Mouse (Mus musculus): ENCODE measurements at regions not wholly inside any gene's neighbourhood (a gene's known extent, or its start where the extent isn't known, plus 50 kb on each side); places are given as distances from the start of the nearest gene placed in this dataset.

DNA sequence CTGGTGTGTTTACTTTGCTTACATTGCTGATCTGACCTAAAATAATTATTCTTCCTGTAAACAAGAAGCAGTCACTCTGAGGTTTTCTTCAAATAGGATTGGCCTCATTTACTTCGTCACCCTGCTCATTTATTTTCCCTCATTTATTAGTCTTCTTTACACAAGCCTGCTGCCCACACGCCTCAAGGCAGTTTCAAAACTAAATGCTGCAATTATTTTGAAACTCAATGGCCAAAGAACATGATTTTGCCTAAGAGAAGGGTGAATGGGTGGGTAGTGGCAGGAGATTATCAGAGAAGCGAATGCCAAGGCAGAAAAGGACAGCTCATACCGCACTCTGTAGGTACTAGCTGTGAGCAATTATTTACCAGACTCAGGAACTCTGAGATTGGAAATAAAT, 227.8 kb downstream of the Hlx start:
- H3K27me3 ChIP-seq (replicated peaks; ENCODE audit: control insufficient read depth, insufficient read depth, low read length) = no peaks in the 10 kb centered on the region
- no peak overlapping the region for H3K4me3 ChIP-seq (ENCODE audit: low read depth, low read length)
- no peak overlapping the region for H3K27ac ChIP-seq (ENCODE audit: low read depth, low read length)
- H3K4me2 ChIP-seq = no peak overlapping the region
- 79% methylated on average over 4 of the region's 4 CpGs for WGBS
- ATAC-seq (replicated peaks; ENCODE audit: low FRiP score) (no peak), DNase-seq (ENCODE audit: low spot score) (no peak)
- H3K9ac ChIP-seq (ENCODE audit: low read depth, low read length) = no peak overlapping the region
- H3K4me1 ChIP-seq (replicated peaks; ENCODE audit: control insufficient read depth, insufficient read depth, low read length) = no peaks in the 10 kb centered on the region
- no peaks in the 10 kb centered on the region for H3K9me3 ChIP-seq (ENCODE audit: control insufficient read depth, low read length)
- no peaks in the 10 kb centered on the region for H3K36me3 ChIP-seq (ENCODE audit: control insufficient read depth, insufficient read depth, low read length)

GRCm38 (mm10) chr1:184503827-184504355, 228.5 kb downstream of the Hlx start:
- no peaks in the 10 kb centered on the region for H3K27me3 ChIP-seq (replicated peaks; ENCODE audit: control insufficient read depth, insufficient read depth, low read length)
- DNase-seq (ENCODE audit: low spot score) (no peak), ATAC-seq (replicated peaks; ENCODE audit: low FRiP score) (no peak)
- H3K4me2 ChIP-seq = no peak overlapping the region
- no peak overlapping the region for H3K4me3 ChIP-seq (ENCODE audit: low read depth, low read length)
- no peaks in the 10 kb centered on the region for H3K36me3 ChIP-seq (ENCODE audit: control insufficient read depth, insufficient read depth, low read length)
- H3K9ac ChIP-seq (ENCODE audit: low read depth, low read length) = no peak overlapping the region
- no peaks in the 10 kb centered on the region for H3K4me1 ChIP-seq (replicated peaks; ENCODE audit: control insufficient read depth, insufficient read depth, low read length)
- no peaks in the 10 kb centered on the region for H3K9me3 ChIP-seq (ENCODE audit: control insufficient read depth, low read length)
- 82% methylated on average over 4 of the region's 4 CpGs for WGBS
- H3K27ac ChIP-seq (ENCODE audit: low read depth, low read length) = no peak overlapping the region

DNA sequence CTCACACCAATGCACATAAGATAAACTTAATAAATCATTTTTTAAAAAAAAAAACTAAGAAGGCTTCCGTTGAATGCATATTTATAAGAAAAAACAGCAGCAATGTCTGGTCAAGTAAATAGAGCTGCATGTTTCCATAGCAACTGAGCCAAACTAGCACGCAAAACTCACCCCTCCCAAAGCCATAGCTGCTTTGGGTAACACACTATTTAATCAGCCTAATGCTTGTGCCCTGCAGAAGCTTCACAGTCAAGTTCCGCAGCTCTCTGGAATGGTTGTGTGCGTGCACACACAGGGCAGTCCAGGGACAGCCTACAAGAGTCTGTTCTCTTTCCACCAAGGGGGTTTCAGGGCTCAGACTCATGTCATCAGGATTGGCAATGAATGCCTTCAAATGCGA, 231.7 kb downstream of the Hlx start:
- DNase-seq (ENCODE audit: low spot score) = no peak
- H3K36me3 ChIP-seq (ENCODE audit: control insufficient read depth, insufficient read depth, low read length) = no peaks in the 10 kb centered on the region
- WGBS = 77% methylated on average over 5 of the region's 5 CpGs

GRCm38 (mm10) chr1:184498909-184499525, 233.4 kb downstream of the Hlx start:
- H3K4me3 ChIP-seq (ENCODE audit: low read depth, low read length) = no peak overlapping the region
- H3K27ac ChIP-seq (ENCODE audit: low read depth, low read length) = no peak overlapping the region
- H3K4me2 ChIP-seq = no peak overlapping the region
- 69% methylated on average over 11 of the region's 11 CpGs for WGBS
- no peak for ATAC-seq (replicated peaks; ENCODE audit: low FRiP score)
- no peaks in the 10 kb centered on the region for H3K9me3 ChIP-seq (ENCODE audit: control insufficient read depth, low read length)
- H3K36me3 ChIP-seq (ENCODE audit: control insufficient read depth, insufficient read depth, low read length) = no peaks in the 10 kb centered on the region
- no peaks in the 10 kb centered on the region for H3K27me3 ChIP-seq (replicated peaks; ENCODE audit: control insufficient read depth, insufficient read depth, low read length)
- H3K4me1 ChIP-seq (replicated peaks; ENCODE audit: control insufficient read depth, insufficient read depth, low read length) = no peaks in the 10 kb centered on the region
- DNase-seq (ENCODE audit: low spot score) = no peak
- H3K9ac ChIP-seq (ENCODE audit: low read depth, low read length) = no peak overlapping the region

More for the DNA sequence above, 231.7 kb downstream of the Hlx start:
- Histone ChIP-seq H3K27me3 (replicated peaks; ENCODE audit: control insufficient read depth, insufficient read depth, low read length) (no peaks in the 10 kb centered on the region), H3K4me1 (replicated peaks; ENCODE audit: control insufficient read depth, insufficient read depth, low read length) (no peaks in the 10 kb centered on the region), H3K9me3 (ENCODE audit: control insufficient read depth, low read length) (no peaks in the 10 kb centered on the region), H3K27ac (ENCODE audit: low read depth, low read length) (no peak overlapping the region), H3K9ac (ENCODE audit: low read depth, low read length) (no peak overlapping the region), H3K4me3 (ENCODE audit: low read depth, low read length) (no peak overlapping the region), H3K4me2 (no peak overlapping the region)
- ATAC-seq (replicated peaks; ENCODE audit: low FRiP score) = no peak

GRCm38 (mm10) chr1:184497007-184497406, 235.4 kb downstream of the Hlx start:
- no peaks in the 10 kb centered on the region for H3K36me3 ChIP-seq (ENCODE audit: control insufficient read depth, insufficient read depth, low read length)
- H3K4me2 ChIP-seq = no peak overlapping the region
- H3K4me3 ChIP-seq (ENCODE audit: low read depth, low read length) = no peak overlapping the region
- ATAC-seq (replicated peaks; ENCODE audit: low FRiP score) (no peak), DNase-seq (ENCODE audit: low spot score) (no peak)
- no peaks in the 10 kb centered on the region for H3K4me1 ChIP-seq (replicated peaks; ENCODE audit: control insufficient read depth, insufficient read depth, low read length)
- H3K27ac ChIP-seq (ENCODE audit: low read depth, low read length) = no peak overlapping the region
- H3K27me3 ChIP-seq (replicated peaks; ENCODE audit: control insufficient read depth, insufficient read depth, low read length) = no peaks in the 10 kb centered on the region
- H3K9ac ChIP-seq (ENCODE audit: low read depth, low read length) = no peak overlapping the region
- no peaks in the 10 kb centered on the region for H3K9me3 ChIP-seq (ENCODE audit: control insufficient read depth, low read length)
- WGBS = 44% methylated on average over 1 of the region's 1 CpGs

- no peak overlapping the region for H3K4me2 ChIP-seq
- no peaks in the 10 kb centered on the region for H3K4me1 ChIP-seq (replicated peaks; ENCODE audit: control insufficient read depth, insufficient read depth, low read length)
- no peak for ATAC-seq (replicated peaks; ENCODE audit: low FRiP score)
- H3K4me3 ChIP-seq (ENCODE audit: low read depth, low read length) = no peak overlapping the region
- 74% methylated on average over 8 of the region's 8 CpGs for WGBS
- DNase-seq (ENCODE audit: low spot score) = no peak
- H3K9me3 ChIP-seq (ENCODE audit: control insufficient read depth, low read length) = no peaks in the 10 kb centered on the region
- H3K9ac ChIP-seq (ENCODE audit: low read depth, low read length) = no peak overlapping the region
- no peaks in the 10 kb centered on the region for H3K36me3 ChIP-seq (ENCODE audit: control insufficient read depth, insufficient read depth, low read length)
- H3K27ac ChIP-seq (ENCODE audit: low read depth, low read length) = no peak overlapping the region
- no peaks in the 10 kb centered on the region for H3K27me3 ChIP-seq (replicated peaks; ENCODE audit: control insufficient read depth, insufficient read depth, low read length)
Measured at GRCm38 (mm10) chr1:184493811-184494210, 238.6 kb downstream of the Hlx start.

- no peak overlapping the region for H3K4me3 ChIP-seq (ENCODE audit: low read depth, low read length)
- ATAC-seq (replicated peaks; ENCODE audit: low FRiP score) (no peak), DNase-seq (ENCODE audit: low spot score) (no peak)
- no peaks in the 10 kb centered on the region for H3K27me3 ChIP-seq (replicated peaks; ENCODE audit: control insufficient read depth, insufficient read depth, low read length)
- H3K27ac ChIP-seq (ENCODE audit: low read depth, low read length) = no peak overlapping the region
- no peaks in the 10 kb centered on the region for H3K36me3 ChIP-seq (ENCODE audit: control insufficient read depth, insufficient read depth, low read length)
- 91% methylated on average over 3 of the region's 3 CpGs for WGBS
- H3K9ac ChIP-seq (ENCODE audit: low read depth, low read length) = no peak overlapping the region
- H3K9me3 ChIP-seq (ENCODE audit: control insufficient read depth, low read length) = no peaks in the 10 kb centered on the region
- no peaks in the 10 kb centered on the region for H3K4me1 ChIP-seq (replicated peaks; ENCODE audit: control insufficient read depth, insufficient read depth, low read length)
- H3K4me2 ChIP-seq = no peak overlapping the region
Measured at GRCm38 (mm10) chr1:184492115-184492514, 240.3 kb downstream of the Hlx start.

DNA sequence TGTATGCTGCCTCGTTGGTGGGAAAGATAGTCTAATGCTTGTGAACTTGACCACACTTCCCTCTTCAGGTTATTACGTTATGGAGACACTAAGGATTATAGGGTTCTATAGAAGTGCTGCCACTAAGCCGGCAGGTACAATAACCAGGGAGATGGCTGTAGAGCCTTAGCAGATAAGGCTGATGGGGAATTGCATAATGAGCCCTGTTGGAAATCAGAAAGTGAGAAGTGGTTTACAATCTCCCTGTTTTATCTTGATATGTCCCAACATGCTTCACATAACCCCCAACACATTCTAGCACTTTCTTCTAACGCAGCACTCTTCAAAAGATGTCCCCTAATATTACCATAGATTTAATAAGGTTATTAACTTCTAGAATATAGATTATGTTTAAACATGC, 241.2 kb downstream of the Hlx start:
- 55% methylated on average over 4 of the region's 4 CpGs for WGBS
- no peak for DNase-seq (ENCODE audit: low spot score)
- no peak overlapping the region for H3K4me3 ChIP-seq (ENCODE audit: low read depth, low read length)

DNA sequence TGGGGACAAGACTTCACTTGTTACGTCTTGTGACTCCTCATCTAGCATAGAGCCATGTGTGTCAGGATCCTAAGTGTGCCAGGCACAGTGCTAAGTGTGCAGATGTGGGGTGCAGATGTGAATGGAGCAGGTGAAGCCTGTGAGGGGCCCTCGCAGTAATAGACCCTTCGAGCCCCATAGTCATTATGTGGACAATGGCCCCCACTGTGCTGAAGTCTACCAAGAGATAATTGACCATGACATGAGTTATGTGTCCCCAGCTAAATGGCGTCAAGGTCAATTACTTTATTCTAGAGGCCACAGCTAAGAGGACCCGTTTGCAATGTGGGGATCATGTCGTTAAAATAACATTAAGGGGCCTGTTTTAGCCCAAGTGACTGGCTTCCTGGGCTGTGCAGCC, 245.0 kb downstream of the Hlx start:
- Histone ChIP-seq H3K27ac (ENCODE audit: low read depth, low read length) (no peak overlapping the region), H3K4me3 (ENCODE audit: low read depth, low read length) (no peak overlapping the region), H3K9ac (ENCODE audit: low read depth, low read length) (no peak overlapping the region), H3K4me1 (replicated peaks; ENCODE audit: control insufficient read depth, insufficient read depth, low read length) (no peaks in the 10 kb centered on the region), H3K4me2 (no peak overlapping the region), H3K36me3 (ENCODE audit: control insufficient read depth, insufficient read depth, low read length) (no peaks in the 10 kb centered on the region), H3K27me3 (replicated peaks; ENCODE audit: control insufficient read depth, insufficient read depth, low read length) (no peaks in the 10 kb centered on the region), H3K9me3 (ENCODE audit: control insufficient read depth, low read length) (no peaks in the 10 kb centered on the region)
- WGBS = 69% methylated on average over 6 of the region's 6 CpGs
- DNase-seq (ENCODE audit: low spot score) = no peak
- no peak for ATAC-seq (replicated peaks; ENCODE audit: low FRiP score)

More for the DNA sequence above, 241.2 kb downstream of the Hlx start:
- ATAC-seq (replicated peaks; ENCODE audit: low FRiP score) = no peak
- H3K4me1 ChIP-seq (replicated peaks; ENCODE audit: control insufficient read depth, insufficient read depth, low read length) = no peaks in the 10 kb centered on the region
- no peak overlapping the region for H3K4me2 ChIP-seq
- H3K27ac ChIP-seq (ENCODE audit: low read depth, low read length) = no peak overlapping the region
- H3K27me3 ChIP-seq (replicated peaks; ENCODE audit: control insufficient read depth, insufficient read depth, low read length) = no peaks in the 10 kb centered on the region
- H3K36me3 ChIP-seq (ENCODE audit: control insufficient read depth, insufficient read depth, low read length) = no peaks in the 10 kb centered on the region
- no peaks in the 10 kb centered on the region for H3K9me3 ChIP-seq (ENCODE audit: control insufficient read depth, low read length)
- no peak overlapping the region for H3K9ac ChIP-seq (ENCODE audit: low read depth, low read length)

All from liver, embryonic 11.5 days (tissue).